Mouse (Mus musculus) adrenal gland, postnatal 36 days (tissue): ENCODE results near the gene Sugp1. TPM values are rescaled to one million over a fixed set of nuclear protein-coding genes. Genes with fewer than 3 reads are reported as not detected.
"Not testable (repeated sequence)": the region's sequence is repeated elsewhere in the genome, so short reads cannot be mapped to it uniquely, and the experiment has no call there.

Source experiments
- DNase-seq, 2 experiments: peaks; one replicate each; pipeline ENCODE4 v3.0.0; 2021; ENCODE audit warnings: mixed read lengths in 1 of 2
- total RNA-seq, 2 experiments: library from RNA; stranded (reverse); gene quantifications; 2 replicates each; pipeline ENCODE4 v1.2.3; 2021

Sugp1 gene
- total RNA-seq, 2 experiments from 2014 or later: 30.9 to 31.5 TPM

GRCm38 (mm10) chr8:70041885-70042546 lies 597 bp upstream of the Sugp1 start:
- peak in 1 of 2 experiments; percentile 41 for DNase-seq

- DNase-seq: no peak
Observed at GRCm38 (mm10) chr8:70043996-70044395, 1.4 kb downstream of the Sugp1 start.

- no peak for DNase-seq
Observed at GRCm38 (mm10) chr8:70049662-70050061, 7.0 kb downstream of the Sugp1 start.

- not testable (repeated sequence) for DNase-seq
Observed at GRCm38 (mm10) chr8:70050434-70050833, 7.8 kb downstream of the Sugp1 start.

- no peak for DNase-seq
Observed at GRCm38 (mm10) chr8:70057721-70058120, 15.1 kb downstream of the Sugp1 start.

GRCm38 (mm10) chr8:70071836-70072440 lies 29.3 kb downstream of the Sugp1 start:
- DNase-seq: no peak

- DNase-seq: peak; percentile 44 to 72
Observed at GRCm38 (mm10) chr8:70072441-70073069, 29.9 kb downstream of the Sugp1 start, which contains the start of gene Tm6sf2. TSS of gene Tm6sf2 (plus strand) at chr8:70072924.

GRCm38 (mm10) chr8:70073120-70073519 lies 30.5 kb downstream of the Sugp1 start:
- DNase-seq: no peak

- no peak for DNase-seq
Observed at GRCm38 (mm10) chr8:70073682-70074081, 31.1 kb downstream of the Sugp1 start.

GRCm38 (mm10) chr8:70081976-70082375 lies 39.4 kb downstream of the Sugp1 start:
- no peak for DNase-seq

GRCm38 (mm10) chr8:70083285-70083684 lies 40.7 kb downstream of the Sugp1 start, which contains the start of gene Hapln4:
TSS of gene Hapln4 (plus strand) at chr8:70083457.
- DNase-seq: peak; percentile 76 to 80

GRCm38 (mm10) chr8:70084191-70085065 lies 41.8 kb downstream of the Sugp1 start:
- peak in 1 of 2 experiments; percentile 11 for DNase-seq

GRCm38 (mm10) chr8:70086151-70086550 lies 43.5 kb downstream of the Sugp1 start:
- no peak for DNase-seq

GRCm38 (mm10) chr8:70087237-70087636 lies 44.6 kb downstream of the Sugp1 start:
- peak in 1 of 2 experiments; percentile 18 for DNase-seq

GRCm38 (mm10) chr8:70087836-70088650 lies 45.4 kb downstream of the Sugp1 start:
- peak; percentile 48 to 65 for DNase-seq

- DNase-seq: no peak
Observed at GRCm38 (mm10) chr8:70089296-70089960, 46.8 kb downstream of the Sugp1 start.

GRCm38 (mm10) chr8:70092786-70093185 lies 50.2 kb downstream of the Sugp1 start:
- no peak for DNase-seq

- DNase-seq: no peak
Observed at GRCm38 (mm10) chr8:70099276-70099675, 56.7 kb downstream of the Sugp1 start.

GRCm38 (mm10) chr8:70100241-70100640 lies 57.6 kb downstream of the Sugp1 start:
- DNase-seq: no peak

GRCm38 (mm10) chr8:70104506-70104905 lies 61.9 kb downstream of the Sugp1 start:
- DNase-seq: peak; percentile 25 to 60

GRCm38 (mm10) chr8:70104922-70105321 lies 62.3 kb downstream of the Sugp1 start:
- no peak for DNase-seq
